Mouse (Mus musculus): ENCODE data around the gene Olfr90. TPM values are rescaled to one million over a fixed set of nuclear protein-coding genes. Genes with fewer than 3 reads are reported as not detected.

Olfr90 gene
- polyA plus RNA-seq, 1 experiment from 2014 or later = not detected

DNA sequence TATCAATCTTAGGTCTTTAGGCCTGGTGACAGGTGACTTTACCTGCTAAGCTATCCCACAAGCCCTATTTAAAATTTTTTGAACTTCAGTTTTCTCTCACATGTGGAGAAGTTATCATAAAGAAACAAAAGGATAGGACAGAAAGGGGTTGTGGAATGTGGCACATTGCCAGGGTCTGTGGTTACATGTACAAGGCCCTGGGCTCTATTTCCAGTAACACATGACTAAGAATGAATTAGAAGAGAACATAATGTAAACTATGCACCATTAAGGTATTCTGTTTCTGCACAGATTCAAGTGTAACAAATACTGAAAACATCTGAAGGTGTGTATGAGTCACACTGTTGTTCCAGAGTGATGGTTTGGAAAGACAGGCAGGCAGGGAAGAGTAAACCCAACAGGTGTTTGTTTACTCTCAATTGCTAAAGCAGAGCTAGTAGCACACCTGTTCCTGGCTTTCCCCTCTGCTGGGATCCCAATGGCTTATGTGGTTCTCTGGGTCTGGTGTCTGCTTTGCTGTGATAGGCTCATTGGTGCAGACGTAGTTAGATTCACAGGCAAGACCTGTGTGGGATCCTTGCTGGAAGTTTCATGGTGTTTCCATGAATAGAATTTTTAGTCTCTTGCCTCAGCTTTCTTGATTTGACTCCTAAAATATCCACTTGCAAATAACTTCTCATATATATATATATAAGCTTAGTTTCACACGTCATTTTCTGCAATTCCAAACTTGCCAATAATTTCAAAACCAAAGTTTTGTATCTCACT, 49.0 kb downstream of the Olfr90 start:
- H3K27me3 ChIP-seq (ENCODE audit: control insufficient read depth, insufficient read depth, low read length) = no peaks in the 10 kb centered on the region
- no peak for ATAC-seq (ENCODE audit: low FRiP score)
- H3K4me1 ChIP-seq (replicated peaks; ENCODE audit: control insufficient read depth, insufficient read depth, low read length) = no peaks in the 10 kb centered on the region
- no peak overlapping the region for H3K27ac ChIP-seq (ENCODE audit: low read depth, low read length)
- WGBS = 79% methylated on average over 2 of the region's 2 CpGs
- H3K4me2 ChIP-seq (replicated peaks; ENCODE audit: low read depth, low read length) = no peak overlapping the region
- DNase-seq (ENCODE audit: low spot score) = no peak
- H3K9ac ChIP-seq (ENCODE audit: low read depth, low read length) = no peak overlapping the region
- H3K36me3 ChIP-seq (ENCODE audit: control insufficient read depth, insufficient read depth, low read length) = no peaks in the 10 kb centered on the region
- H3K9me3 ChIP-seq (ENCODE audit: control insufficient read depth, low read length) = no peaks in the 10 kb centered on the region
- H3K4me3 ChIP-seq (ENCODE audit: low read depth, low read length) = no peak overlapping the region

Other genes starting within 250 kb of the Olfr90 start
- 0.48 and 0.70 TPM in 2 replicates for gene Trim15, start 221.3 kb downstream of the Olfr90 start, polyA plus RNA-seq (2014; fragmentation: Nextera tagmentation; extraction: Ambion mirVana)
- 6.6 and 6.7 TPM in 2 replicates for gene Trim10, start 218.9 kb downstream of the Olfr90 start, polyA plus RNA-seq (2014; fragmentation: Nextera tagmentation; extraction: Ambion mirVana)
- not detected in 2 replicates for gene Trim40, start 198.4 kb downstream of the Olfr90 start, polyA plus RNA-seq (2014; fragmentation: Nextera tagmentation; extraction: Ambion mirVana)
- not detected in 2 replicates for gene Trim31, start 190.4 kb downstream of the Olfr90 start, polyA plus RNA-seq (2014; fragmentation: Nextera tagmentation; extraction: Ambion mirVana)
- gene Rnf39, start 145.6 kb downstream of the Olfr90 start, polyA plus RNA-seq (2014; fragmentation: Nextera tagmentation; extraction: Ambion mirVana) = 0.34 and 1.4 TPM in 2 replicates
- 161 and 165 TPM in 2 replicates for gene Ppp1r11, start 136.8 kb downstream of the Olfr90 start, polyA plus RNA-seq (2014; fragmentation: Nextera tagmentation; extraction: Ambion mirVana)
- gene Znrd1, start 129.9 kb downstream of the Olfr90 start, polyA plus RNA-seq (2014; fragmentation: Nextera tagmentation; extraction: Ambion mirVana) = 82.8 and 86.9 TPM in 2 replicates
- gene Znrd1as, start 129.9 kb downstream of the Olfr90 start, polyA plus RNA-seq (2014; fragmentation: Nextera tagmentation; extraction: Ambion mirVana) = 9.6 and 9.8 TPM in 2 replicates
- gene 2410137M14Rik, start 107.3 kb downstream of the Olfr90 start, polyA plus RNA-seq (2014; fragmentation: Nextera tagmentation; extraction: Ambion mirVana) = not detected in 2 replicates
- gene H2-M5, start 99.0 kb downstream of the Olfr90 start, polyA plus RNA-seq (2014; fragmentation: Nextera tagmentation; extraction: Ambion mirVana) = 0.86 and 1.1 TPM in 2 replicates
- gene Zfp57, start 87.3 kb downstream of the Olfr90 start, polyA plus RNA-seq (2014; fragmentation: Nextera tagmentation; extraction: Ambion mirVana) = 137 and 153 TPM in 2 replicates
- gene Mog, start 65.1 kb downstream of the Olfr90 start, polyA plus RNA-seq (2014; fragmentation: Nextera tagmentation; extraction: Ambion mirVana) = 0.39 and 0.61 TPM in 2 replicates
- 16.8 and 24.8 TPM in 2 replicates for gene Gabbr1, start 42.5 kb downstream of the Olfr90 start, polyA plus RNA-seq (2014; fragmentation: Nextera tagmentation; extraction: Ambion mirVana)
- gene Olfr91, start 9.8 kb upstream of the Olfr90 start, polyA plus RNA-seq (2014; fragmentation: Nextera tagmentation; extraction: Ambion mirVana) = 0.08 TPM in 1 of 2 replicates, not detected in the other
- gene Olfr92, start 31.6 kb upstream of the Olfr90 start, polyA plus RNA-seq (2014; fragmentation: Nextera tagmentation; extraction: Ambion mirVana) = not detected in 2 replicates
- gene Olfr93, start 73.0 kb upstream of the Olfr90 start, polyA plus RNA-seq (2014; fragmentation: Nextera tagmentation; extraction: Ambion mirVana) = not detected in 2 replicates
- not detected in 2 replicates for gene Ubd, start 105.4 kb upstream of the Olfr90 start, polyA plus RNA-seq (2014; fragmentation: Nextera tagmentation; extraction: Ambion mirVana)
- gene Olfr94, start 112.5 kb upstream of the Olfr90 start, polyA plus RNA-seq (2014; fragmentation: Nextera tagmentation; extraction: Ambion mirVana) = not detected in 2 replicates
- gene Olfr95, start 124.6 kb upstream of the Olfr90 start, polyA plus RNA-seq (2014; fragmentation: Nextera tagmentation; extraction: Ambion mirVana) = not detected in 2 replicates
- not detected in 2 replicates for gene Olfr96, start 131.6 kb upstream of the Olfr90 start, polyA plus RNA-seq (2014; fragmentation: Nextera tagmentation; extraction: Ambion mirVana)
- not detected in 2 replicates for gene Olfr97, start 148.8 kb upstream of the Olfr90 start, polyA plus RNA-seq (2014; fragmentation: Nextera tagmentation; extraction: Ambion mirVana)
- not detected in 2 replicates for gene Olfr98, start 175.2 kb upstream of the Olfr90 start, polyA plus RNA-seq (2014; fragmentation: Nextera tagmentation; extraction: Ambion mirVana)
- gene H2-M3, start 181.7 kb upstream of the Olfr90 start, polyA plus RNA-seq (2014; fragmentation: Nextera tagmentation; extraction: Ambion mirVana) = 0.93 and 1.3 TPM in 2 replicates
- gene Olfr99, start 195.0 kb upstream of the Olfr90 start, polyA plus RNA-seq (2014; fragmentation: Nextera tagmentation; extraction: Ambion mirVana) = not detected in 2 replicates
- gene Olfr101, start 215.8 kb upstream of the Olfr90 start, polyA plus RNA-seq (2014; fragmentation: Nextera tagmentation; extraction: Ambion mirVana) = not detected in 2 replicates
- not detected in 2 replicates for gene Olfr102, start 228.6 kb upstream of the Olfr90 start, polyA plus RNA-seq (2014; fragmentation: Nextera tagmentation; extraction: Ambion mirVana)

Data from hindbrain, embryonic 11.5 days (tissue).